Mouse (Mus musculus): ENCODE results near the gene Fam20a. TPM values are rescaled to one million over a fixed set of nuclear protein-coding genes. Genes with fewer than 3 reads are reported as not detected.
"Not testable (repeated sequence)": the region's sequence is repeated elsewhere in the genome, so short reads cannot be mapped to it uniquely, and the experiment has no call there.

Gene Fam20a
- polyA plus RNA-seq, 1 experiment from 2014 or later = 2.4 TPM

- not testable (repeated sequence) for H3K4me2 ChIP-seq (ENCODE audit: low read depth, low read length); H3K9me3 ChIP-seq (replicated peaks; ENCODE audit: control insufficient read depth, low read length); ATAC-seq (ENCODE audit: insufficient read depth, low FRiP score); H3K27ac ChIP-seq (ENCODE audit: low read length); H3K9ac ChIP-seq (ENCODE audit: low read length); H3K4me3 ChIP-seq (replicated peaks; ENCODE audit: low read length); H3K27me3 ChIP-seq (ENCODE audit: control insufficient read depth, insufficient read depth, low read length); H3K4me1 ChIP-seq (ENCODE audit: control insufficient read depth, insufficient read depth, low read length)
- H3K36me3 ChIP-seq (ENCODE audit: control insufficient read depth, insufficient read depth, low read length) = peaks cover 21% of the 10 kb centered on the region
- WGBS = 89% methylated on average over 8 of the region's 8 CpGs
Measured at GRCm38 (mm10) chr11:109660526-109660925, 61.6 kb downstream of the Fam20a start.

- no peak for ATAC-seq (ENCODE audit: insufficient read depth, low FRiP score)
- Histone ChIP-seq H3K27ac (ENCODE audit: low read length) (no peak overlapping the region), H3K9ac (ENCODE audit: low read length) (no peak overlapping the region), H3K4me1 (ENCODE audit: control insufficient read depth, insufficient read depth, low read length) (peaks cover 16% of the 10 kb centered on the region), H3K9me3 (replicated peaks; ENCODE audit: control insufficient read depth, low read length) (no peaks in the 10 kb centered on the region), H3K4me3 (replicated peaks; ENCODE audit: low read length) (no peak overlapping the region), H3K27me3 (ENCODE audit: control insufficient read depth, insufficient read depth, low read length) (no peaks in the 10 kb centered on the region), H3K36me3 (ENCODE audit: control insufficient read depth, insufficient read depth, low read length) (peaks cover 13% of the 10 kb centered on the region; the same call in 1 of the 2 replicates), H3K4me2 (ENCODE audit: low read depth, low read length) (no peak overlapping the region)
- 80% methylated on average over 7 of the region's 7 CpGs for WGBS
Measured at GRCm38 (mm10) chr11:109656232-109656631, 65.8 kb downstream of the Fam20a start.

DNA sequence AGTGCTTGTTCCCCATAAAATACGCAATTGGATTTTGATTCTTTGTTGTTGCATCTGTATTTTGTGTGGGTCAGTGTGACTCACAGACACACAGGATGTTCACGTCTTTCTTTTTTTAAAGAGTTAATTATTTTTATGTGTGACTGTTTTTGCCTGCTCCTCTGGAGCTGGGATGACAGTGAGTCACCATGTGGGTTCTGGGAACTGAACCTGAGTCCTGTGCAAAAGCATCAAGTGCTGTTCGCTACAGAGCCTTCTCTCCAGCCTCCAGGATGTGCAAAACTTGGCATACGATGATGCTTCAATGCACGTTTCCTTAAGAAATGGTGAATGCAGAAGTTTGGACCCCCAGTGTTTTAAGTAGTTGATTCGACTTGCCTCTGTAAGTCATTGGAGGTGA lies 67.5 kb downstream of the Fam20a start:
- H3K9ac ChIP-seq (ENCODE audit: low read length) = no peak overlapping the region
- WGBS = 86% methylated on average over 6 of the region's 6 CpGs
- H3K9me3 ChIP-seq (replicated peaks; ENCODE audit: control insufficient read depth, low read length) = no peaks in the 10 kb centered on the region
- 0 out of 2 replicates have a peak, but pooled peaks cover 6% of the 10 kb centered on the region for H3K36me3 ChIP-seq (ENCODE audit: control insufficient read depth, insufficient read depth, low read length)
- no peak overlapping the region for H3K4me3 ChIP-seq (replicated peaks; ENCODE audit: low read length)
- ATAC-seq (ENCODE audit: insufficient read depth, low FRiP score) = no peak
- H3K4me2 ChIP-seq (ENCODE audit: low read depth, low read length) = no peak overlapping the region
- H3K27ac ChIP-seq (ENCODE audit: low read length) = no peak overlapping the region
- H3K4me1 ChIP-seq (ENCODE audit: control insufficient read depth, insufficient read depth, low read length) = peaks cover 19% of the 10 kb centered on the region
- H3K27me3 ChIP-seq (ENCODE audit: control insufficient read depth, insufficient read depth, low read length) = no peaks in the 10 kb centered on the region

DNA sequence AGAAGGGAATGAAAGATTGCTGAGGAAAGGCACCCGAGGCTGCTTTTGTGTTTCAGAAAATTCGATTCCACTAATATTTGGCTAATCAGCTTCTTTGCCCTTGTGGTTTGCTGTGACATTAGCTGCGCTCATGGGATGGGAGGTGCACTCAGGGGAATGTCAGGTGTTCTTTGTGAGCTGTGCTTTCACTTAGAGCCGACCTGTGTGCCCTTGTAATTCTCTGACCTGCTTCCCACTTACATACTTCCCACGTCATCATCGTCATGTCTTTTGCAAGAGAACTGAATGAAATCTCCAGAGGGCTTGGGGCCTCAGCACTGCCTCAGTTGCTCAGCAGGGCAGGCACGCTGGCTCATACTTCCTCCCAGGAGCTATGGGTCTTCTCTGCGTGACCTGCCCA lies 68.9 kb downstream of the Fam20a start:
- no peak overlapping the region for H3K9ac ChIP-seq (ENCODE audit: low read length)
- 52% methylated on average over 8 of the region's 8 CpGs for WGBS
- 0 out of 2 replicates have a peak, but pooled peaks cover 6% of the 10 kb centered on the region for H3K36me3 ChIP-seq (ENCODE audit: control insufficient read depth, insufficient read depth, low read length)
- no peak overlapping the region for H3K4me3 ChIP-seq (replicated peaks; ENCODE audit: low read length)
- no peak for ATAC-seq (ENCODE audit: insufficient read depth, low FRiP score)
- H3K4me2 ChIP-seq (ENCODE audit: low read depth, low read length) = peak overlapping the region; percentile 93; the same call in 1 of the 2 replicates
- H3K9me3 ChIP-seq (replicated peaks; ENCODE audit: control insufficient read depth, low read length) = no peaks in the 10 kb centered on the region
- H3K27ac ChIP-seq (ENCODE audit: low read length) = no peak overlapping the region
- no peaks in the 10 kb centered on the region for H3K27me3 ChIP-seq (ENCODE audit: control insufficient read depth, insufficient read depth, low read length)
- peaks cover 19% of the 10 kb centered on the region for H3K4me1 ChIP-seq (ENCODE audit: control insufficient read depth, insufficient read depth, low read length)

DNA sequence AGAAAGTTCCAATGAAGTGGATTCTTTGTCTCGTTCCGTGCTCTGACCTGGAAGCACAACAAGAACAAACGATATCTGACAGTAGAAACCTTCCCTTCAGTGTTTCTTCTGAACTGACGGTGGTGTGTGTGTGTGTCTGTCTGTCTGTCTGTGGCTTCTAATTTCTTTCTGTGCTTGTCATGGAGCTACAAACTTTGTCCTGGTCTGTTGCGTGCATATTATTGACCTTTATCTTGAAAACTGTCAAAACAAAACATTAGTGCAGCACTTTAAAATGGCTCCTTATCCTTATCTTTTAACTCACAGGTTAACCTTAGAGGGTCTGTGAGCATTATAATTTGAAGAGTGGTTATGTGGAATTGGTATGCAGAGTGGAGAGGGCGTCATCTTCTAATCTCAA lies 69.6 kb downstream of the Fam20a start:
- Histone ChIP-seq H3K4me2 (ENCODE audit: low read depth, low read length) (peak overlapping the region; percentile 93), H3K9me3 (replicated peaks; ENCODE audit: control insufficient read depth, low read length) (no peaks in the 10 kb centered on the region), H3K27me3 (ENCODE audit: control insufficient read depth, insufficient read depth, low read length) (no peaks in the 10 kb centered on the region), H3K36me3 (ENCODE audit: control insufficient read depth, insufficient read depth, low read length) (0 out of 2 replicates have a peak, but pooled peaks cover 6% of the 10 kb centered on the region), H3K9ac (ENCODE audit: low read length) (peak overlapping the region; percentile 90; the same call in 1 of the 2 replicates), H3K4me1 (ENCODE audit: control insufficient read depth, insufficient read depth, low read length) (peaks cover 19% of the 10 kb centered on the region), H3K4me3 (replicated peaks; ENCODE audit: low read length) (peak overlapping the region; percentile 93), H3K27ac (ENCODE audit: low read length) (no peak overlapping the region)
- ATAC-seq (ENCODE audit: insufficient read depth, low FRiP score) = no peak
- WGBS = 25% methylated on average over 6 of the region's 6 CpGs

- peaks cover 19% of the 10 kb centered on the region for H3K4me1 ChIP-seq (ENCODE audit: control insufficient read depth, insufficient read depth, low read length)
- WGBS = under 1% methylated on average over 21 of the region's 21 CpGs
- H3K9me3 ChIP-seq (replicated peaks; ENCODE audit: control insufficient read depth, low read length) = no peaks in the 10 kb centered on the region
- H3K4me3 ChIP-seq (replicated peaks; ENCODE audit: low read length) = peak overlapping the region; percentile 93
- peak overlapping the region; percentile 90 for H3K9ac ChIP-seq (ENCODE audit: low read length)
- ATAC-seq (ENCODE audit: insufficient read depth, low FRiP score) = peak; percentile 2; the same call in 1 of the 2 replicates
- 0 out of 2 replicates have a peak, but pooled peaks cover 6% of the 10 kb centered on the region for H3K36me3 ChIP-seq (ENCODE audit: control insufficient read depth, insufficient read depth, low read length)
- H3K4me2 ChIP-seq (ENCODE audit: low read depth, low read length) = peak overlapping the region; percentile 93
- peak overlapping the region; percentile 88 for H3K27ac ChIP-seq (ENCODE audit: low read length)
- no peaks in the 10 kb centered on the region for H3K27me3 ChIP-seq (ENCODE audit: control insufficient read depth, insufficient read depth, low read length)
Measured at GRCm38 (mm10) chr11:109651566-109652024, 70.5 kb downstream of the Fam20a start.

- under 1% methylated on average over 89 of the region's 90 CpGs for WGBS
- Histone ChIP-seq H3K27me3 (ENCODE audit: control insufficient read depth, insufficient read depth, low read length) (no peaks in the 10 kb centered on the region), H3K4me1 (ENCODE audit: control insufficient read depth, insufficient read depth, low read length) (peaks cover 19% of the 10 kb centered on the region), H3K4me3 (replicated peaks; ENCODE audit: low read length) (peak overlapping the region; percentile 93), H3K36me3 (ENCODE audit: control insufficient read depth, insufficient read depth, low read length) (no peaks in the 10 kb centered on the region), H3K27ac (ENCODE audit: low read length) (peak overlapping the region; percentile 88), H3K9me3 (replicated peaks; ENCODE audit: control insufficient read depth, low read length) (no peaks in the 10 kb centered on the region), H3K4me2 (ENCODE audit: low read depth, low read length) (peak overlapping the region; percentile 93), H3K9ac (ENCODE audit: low read length) (peak overlapping the region; percentile 90)
- peak; percentile 94 for ATAC-seq (ENCODE audit: insufficient read depth, low FRiP score)
Measured at GRCm38 (mm10) chr11:109650788-109651565, 71.1 kb downstream of the Fam20a start.

DNA sequence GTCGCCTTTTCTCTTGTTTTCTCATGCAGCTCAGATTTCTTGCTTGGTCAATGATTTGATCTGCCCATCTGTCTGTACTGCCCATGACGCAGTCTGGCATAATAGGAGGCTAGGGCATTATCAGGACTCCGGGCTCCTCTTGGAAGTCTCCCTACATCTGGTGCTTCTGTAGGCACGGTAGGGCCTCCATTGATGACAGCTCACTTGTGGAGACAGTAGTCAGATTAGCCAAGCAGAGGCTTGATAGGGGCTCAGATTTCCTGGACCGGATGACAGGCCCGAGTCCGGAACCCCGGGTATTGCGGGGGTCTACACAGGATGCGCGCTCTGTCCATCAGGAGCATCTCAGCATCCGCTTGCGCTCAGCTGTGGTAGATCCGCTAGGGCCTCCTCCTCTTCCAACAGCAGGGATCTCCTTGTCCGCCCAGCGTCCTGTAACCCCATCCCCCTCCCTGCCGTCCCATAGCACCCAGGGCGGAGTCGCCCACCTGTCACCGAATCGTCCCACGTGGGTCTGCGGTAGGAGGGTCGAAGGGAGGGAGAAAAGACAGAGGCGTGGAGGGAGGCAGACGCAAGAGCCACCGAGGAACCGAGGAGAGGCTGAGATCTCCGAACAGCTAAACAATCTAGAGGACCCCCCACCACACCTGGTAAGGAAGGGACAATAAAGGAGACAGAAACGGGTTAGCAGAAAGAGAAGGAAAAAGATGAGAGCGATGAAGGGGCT lies 71.9 kb downstream of the Fam20a start:
- Histone ChIP-seq H3K4me3 (replicated peaks; ENCODE audit: low read length) (peak overlapping the region; percentile 93), H3K4me1 (ENCODE audit: control insufficient read depth, insufficient read depth, low read length) (peaks cover 19% of the 10 kb centered on the region), H3K27ac (ENCODE audit: low read length) (peak overlapping the region; percentile 88; the same call in 1 of the 2 replicates), H3K9ac (ENCODE audit: low read length) (peak overlapping the region; percentile 90), H3K9me3 (replicated peaks; ENCODE audit: control insufficient read depth, low read length) (no peaks in the 10 kb centered on the region), H3K36me3 (ENCODE audit: control insufficient read depth, insufficient read depth, low read length) (no peaks in the 10 kb centered on the region), H3K27me3 (ENCODE audit: control insufficient read depth, insufficient read depth, low read length) (no peaks in the 10 kb centered on the region), H3K4me2 (ENCODE audit: low read depth, low read length) (peak overlapping the region; percentile 68)
- WGBS = 2% methylated on average over 31 of the region's 31 CpGs
- peak; percentile 48 for ATAC-seq (ENCODE audit: insufficient read depth, low FRiP score)

DNA sequence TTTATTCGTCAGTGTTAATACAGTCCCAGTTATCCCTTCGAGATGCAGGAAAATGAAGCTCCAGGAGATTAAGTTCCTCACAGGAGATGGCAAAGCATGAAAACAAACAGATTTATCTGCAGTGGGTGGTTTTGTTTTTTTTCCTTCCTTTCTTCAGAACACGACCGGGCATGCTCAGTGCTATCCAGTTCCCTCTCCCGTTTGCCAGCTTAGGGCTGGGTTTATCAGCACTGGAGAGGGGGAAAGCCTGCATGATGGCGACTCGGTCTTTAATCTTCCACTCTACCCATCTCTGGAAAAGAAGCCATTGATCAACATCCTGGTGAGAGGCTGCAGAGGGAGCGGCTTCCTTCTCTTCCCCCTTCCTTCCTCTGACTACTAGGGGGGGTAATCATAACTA lies 72.9 kb downstream of the Fam20a start, which contains the start of gene Prkar1a:
TSS of gene Prkar1a (plus strand) at position 200 of the 400 bp plus-strand sequence.
- Histone ChIP-seq H3K9me3 (replicated peaks; ENCODE audit: control insufficient read depth, low read length) (no peaks in the 10 kb centered on the region), H3K27me3 (ENCODE audit: control insufficient read depth, insufficient read depth, low read length) (no peaks in the 10 kb centered on the region), H3K4me3 (replicated peaks; ENCODE audit: low read length) (peak within 1 kb of the TSS; percentile 93), H3K27ac (ENCODE audit: low read length) (peak within 1 kb of the TSS; percentile 88; the same call in 1 of the 2 replicates), H3K4me1 (ENCODE audit: control insufficient read depth, insufficient read depth, low read length) (peaks cover 19% of the 10 kb centered on the region), H3K36me3 (ENCODE audit: control insufficient read depth, insufficient read depth, low read length) (no peaks in the 10 kb centered on the region), H3K9ac (ENCODE audit: low read length) (peak within 1 kb of the TSS; percentile 90), H3K4me2 (ENCODE audit: low read depth, low read length) (peak within 1 kb of the TSS; percentile 68)
- WGBS = 9% methylated on average over 8 of the region's 8 CpGs
- ATAC-seq (ENCODE audit: insufficient read depth, low FRiP score) = no peak

Data from stomach, embryonic 16.5 days (tissue).